Mouse (Mus musculus): Measurements from ENCODE around the gene Lrrc23. TPM values are rescaled to one million over a fixed set of nuclear protein-coding genes. Genes with fewer than 3 reads are reported as not detected.
"Not testable (repeated sequence)": the region's sequence is repeated elsewhere in the genome, so short reads cannot be mapped to it uniquely, and the experiment has no call there.

Lrrc23 gene
- polyA plus RNA-seq, 1 experiment: not detected

- TF ChIP-seq POLR2A (IDR thresholded peaks at IDR 0.05; ENCODE audit: insufficient read depth, low read length): no peak
- no peak for TF ChIP-seq EP300 (IDR thresholded peaks at IDR 0.05; ENCODE audit: insufficient read depth, low read depth, low read length)
- no peak for TF ChIP-seq CTCF (IDR thresholded peaks at IDR 0.05; ENCODE audit: low read depth, low read length)
- H3K27me3 ChIP-seq (ENCODE audit: control insufficient read depth, insufficient read depth, low read length, poor library complexity, severe bottlenecking): no peaks in the 10 kb centered on the region
- peak overlapping the region; percentile 90 for H3K4me3 ChIP-seq (ENCODE audit: low read depth, low read length)
- H3K36me3 ChIP-seq (ENCODE audit: control insufficient read depth, insufficient read depth, low read length, poor library complexity, severe bottlenecking): peaks cover 11% of the 10 kb centered on the region
- no peak overlapping the region for H3K27ac ChIP-seq (ENCODE audit: insufficient read depth, low read length)
- no peaks in the 10 kb centered on the region for H3K4me1 ChIP-seq (ENCODE audit: control insufficient read depth, insufficient read depth, low read length)
- no peaks in the 10 kb centered on the region for H3K9me3 ChIP-seq (replicated peaks; ENCODE audit: control insufficient read depth, insufficient read depth, low read length, poor library complexity, severe bottlenecking)
- peak overlapping the region; percentile 77 for H3K9ac ChIP-seq (ENCODE audit: low read depth, poor library complexity, severe bottlenecking)
These were observed 33.3 kb upstream of the Lrrc23 start for GRCm38 (mm10) chr6:124812848-124813247.

DNA sequence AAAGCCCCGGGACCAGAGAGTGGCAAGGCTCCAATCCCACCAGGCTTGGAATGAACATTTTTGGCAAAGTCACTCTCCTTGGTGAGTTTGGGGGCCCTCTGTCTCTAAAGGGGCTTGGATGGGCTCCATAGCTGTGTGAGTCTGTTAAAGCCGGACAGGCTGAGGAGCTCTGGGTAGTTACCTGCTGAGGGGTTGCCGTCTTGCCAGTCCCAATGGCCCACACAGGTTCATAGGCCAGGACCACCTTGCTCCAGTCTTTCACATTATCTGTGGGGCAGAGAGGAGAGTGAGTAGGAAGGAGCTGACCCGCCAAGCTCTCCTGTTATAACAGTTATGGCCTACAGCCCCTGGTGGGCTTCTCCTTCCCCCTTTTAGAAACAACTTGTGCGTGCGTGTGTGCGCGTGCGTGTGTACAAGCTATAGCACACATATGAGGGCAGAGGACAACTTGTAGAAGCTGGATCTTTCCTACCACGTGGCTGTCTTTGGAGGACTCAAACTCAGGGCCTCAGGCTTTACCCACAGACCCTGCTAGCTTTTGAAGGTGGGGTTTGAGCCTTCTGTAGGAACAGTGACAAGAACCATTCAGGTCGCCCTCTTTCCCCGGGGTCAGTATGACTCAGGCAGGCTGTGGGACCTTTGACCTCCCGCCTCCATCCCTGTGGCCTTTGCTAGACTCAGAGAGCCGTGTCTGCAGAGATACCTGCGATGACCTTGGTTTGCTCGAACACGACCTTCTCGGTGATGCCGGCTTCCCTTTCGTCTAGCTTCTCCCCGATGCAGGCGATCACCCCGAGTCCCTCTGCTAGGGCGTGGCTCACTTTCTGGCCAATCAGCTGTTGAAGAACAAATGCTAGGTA, 32.4 kb upstream of the Lrrc23 start:
- H3K27ac ChIP-seq (ENCODE audit: insufficient read depth, low read length): no peak overlapping the region
- H3K9me3 ChIP-seq (replicated peaks; ENCODE audit: control insufficient read depth, insufficient read depth, low read length, poor library complexity, severe bottlenecking): no peaks in the 10 kb centered on the region
- no peaks in the 10 kb centered on the region for H3K4me1 ChIP-seq (ENCODE audit: control insufficient read depth, insufficient read depth, low read length)
- H3K9ac ChIP-seq (ENCODE audit: low read depth, poor library complexity, severe bottlenecking): no peak overlapping the region
- peaks cover 8% of the 10 kb centered on the region for H3K36me3 ChIP-seq (ENCODE audit: control insufficient read depth, insufficient read depth, low read length, poor library complexity, severe bottlenecking)
- H3K4me3 ChIP-seq (ENCODE audit: low read depth, low read length): peak overlapping the region; percentile 90
- H3K27me3 ChIP-seq (ENCODE audit: control insufficient read depth, insufficient read depth, low read length, poor library complexity, severe bottlenecking): no peaks in the 10 kb centered on the region
- TF ChIP-seq CTCF (IDR thresholded peaks at IDR 0.05; ENCODE audit: low read depth, low read length): no peak
- no peak for TF ChIP-seq EP300 (IDR thresholded peaks at IDR 0.05; ENCODE audit: insufficient read depth, low read depth, low read length)
- TF ChIP-seq POLR2A (IDR thresholded peaks at IDR 0.05; ENCODE audit: insufficient read depth, low read length): no peak

- Histone ChIP-seq H3K36me3 (ENCODE audit: control insufficient read depth, insufficient read depth, low read length, poor library complexity, severe bottlenecking) (peaks cover 8% of the 10 kb centered on the region), H3K9me3 (replicated peaks; ENCODE audit: control insufficient read depth, insufficient read depth, low read length, poor library complexity, severe bottlenecking) (no peaks in the 10 kb centered on the region), H3K9ac (ENCODE audit: low read depth, poor library complexity, severe bottlenecking) (no peak overlapping the region), H3K27me3 (ENCODE audit: control insufficient read depth, insufficient read depth, low read length, poor library complexity, severe bottlenecking) (no peaks in the 10 kb centered on the region), H3K27ac (ENCODE audit: insufficient read depth, low read length) (no peak overlapping the region), H3K4me1 (ENCODE audit: control insufficient read depth, insufficient read depth, low read length) (no peaks in the 10 kb centered on the region), H3K4me3 (ENCODE audit: low read depth, low read length) (no peak overlapping the region)
- TF ChIP-seq EP300 (IDR thresholded peaks at IDR 0.05; ENCODE audit: insufficient read depth, low read depth, low read length): no peak
These were observed 31.8 kb upstream of the Lrrc23 start for GRCm38 (mm10) chr6:124811403-124811665.

GRCm38 (mm10) chr6:124810566-124811402, 31.3 kb upstream of the Lrrc23 start:
- not testable (repeated sequence) for H3K4me1 ChIP-seq (ENCODE audit: control insufficient read depth, insufficient read depth, low read length); H3K9ac ChIP-seq (ENCODE audit: low read depth, poor library complexity, severe bottlenecking); H3K4me3 ChIP-seq (ENCODE audit: low read depth, low read length); H3K9me3 ChIP-seq (replicated peaks; ENCODE audit: control insufficient read depth, insufficient read depth, low read length, poor library complexity, severe bottlenecking); H3K27me3 ChIP-seq (ENCODE audit: control insufficient read depth, insufficient read depth, low read length, poor library complexity, severe bottlenecking); H3K27ac ChIP-seq (ENCODE audit: insufficient read depth, low read length); H3K36me3 ChIP-seq (ENCODE audit: control insufficient read depth, insufficient read depth, low read length, poor library complexity, severe bottlenecking)

DNA sequence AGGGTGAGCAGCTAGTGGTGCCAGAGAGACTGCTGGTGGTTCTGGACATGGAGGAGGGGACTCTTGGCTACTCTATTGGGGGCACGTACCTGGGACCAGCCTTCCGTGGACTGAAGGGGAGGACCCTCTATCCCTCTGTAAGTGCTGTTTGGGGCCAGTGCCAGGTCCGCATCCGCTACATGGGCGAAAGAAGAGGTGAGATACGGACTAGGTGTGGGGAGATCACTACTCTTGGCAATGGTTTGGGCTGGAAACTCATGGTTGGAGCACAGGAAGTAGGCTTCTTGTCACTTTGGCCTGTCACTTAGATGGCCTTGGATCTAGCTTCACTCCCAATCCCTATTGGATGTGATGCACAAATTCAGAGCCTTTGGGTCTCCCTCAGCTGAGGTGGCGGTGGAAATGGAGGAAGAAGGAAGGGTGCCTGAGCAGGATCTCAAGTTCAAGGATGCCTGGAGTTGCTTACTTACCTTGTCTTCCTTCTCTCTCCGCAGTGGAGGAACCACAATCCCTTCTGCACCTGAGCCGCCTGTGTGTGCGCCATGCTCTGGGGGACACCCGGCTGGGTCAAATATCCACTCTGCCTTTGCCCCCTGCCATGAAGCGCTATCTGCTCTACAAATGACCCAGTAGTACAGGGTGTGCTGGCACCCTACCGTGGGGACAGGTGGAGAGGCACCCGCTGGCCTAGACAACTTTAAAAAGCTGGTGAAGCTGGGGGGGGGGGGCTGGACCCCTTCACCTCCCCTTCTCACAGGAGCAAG, 30.4 kb upstream of the Lrrc23 start:
- Histone ChIP-seq H3K9ac (ENCODE audit: low read depth, poor library complexity, severe bottlenecking) (peak overlapping the region; percentile 75; the same call in 1 of the 2 replicates), H3K4me3 (ENCODE audit: low read depth, low read length) (peak overlapping the region; percentile 41), H3K27me3 (ENCODE audit: control insufficient read depth, insufficient read depth, low read length, poor library complexity, severe bottlenecking) (no peaks in the 10 kb centered on the region), H3K4me1 (ENCODE audit: control insufficient read depth, insufficient read depth, low read length) (no peaks in the 10 kb centered on the region), H3K36me3 (ENCODE audit: control insufficient read depth, insufficient read depth, low read length, poor library complexity, severe bottlenecking) (peaks cover 8% of the 10 kb centered on the region), H3K27ac (ENCODE audit: insufficient read depth, low read length) (no peak overlapping the region), H3K9me3 (replicated peaks; ENCODE audit: control insufficient read depth, insufficient read depth, low read length, poor library complexity, severe bottlenecking) (no peaks in the 10 kb centered on the region)
- 0 out of 2 replicates have a peak, but pooled peaks have one; percentile 1 for TF ChIP-seq EP300 (IDR thresholded peaks at IDR 0.05; ENCODE audit: insufficient read depth, low read depth, low read length)
- no peak for TF ChIP-seq POLR2A (IDR thresholded peaks at IDR 0.05; ENCODE audit: insufficient read depth, low read length)
